Mouse (Mus musculus): ENCODE data around the gene Ptgr2.
A peak's percentile ranks its signal among the peaks of the same experiment; 100 is the strongest.
"Not testable (repeated sequence)": the region's sequence is repeated elsewhere in the genome, so short reads cannot be mapped to it uniquely, and the experiment has no call there.

Gene Ptgr2

GRCm38 (mm10) chr12:84284885-84285592, at the start of gene Ptgr2:
Gene Ptgr2, plus strand, starts transcription at chr12:84285232.
- DNase-seq, result peak; percentile 92

DNA sequence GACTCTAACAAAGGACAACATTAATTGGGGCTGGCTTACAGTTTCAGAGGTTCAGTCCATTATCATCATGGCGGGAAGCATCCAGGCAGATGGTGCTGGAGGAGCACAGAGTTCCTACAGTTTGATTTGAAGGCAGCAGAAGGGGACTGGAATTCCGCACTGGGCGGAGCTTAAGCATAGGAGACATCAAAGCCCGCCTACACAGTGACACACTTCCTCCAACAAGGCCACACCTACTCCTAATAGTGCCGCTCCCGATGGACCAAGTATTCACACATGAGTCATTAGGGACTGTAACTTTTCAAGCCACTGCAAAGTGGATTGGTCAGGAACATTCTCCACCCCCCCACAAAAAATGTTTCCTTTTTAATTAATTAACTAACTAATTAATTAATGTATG, 49.5 kb upstream of the Ptgr2 start:
- DNase-seq, result no peak

DNA sequence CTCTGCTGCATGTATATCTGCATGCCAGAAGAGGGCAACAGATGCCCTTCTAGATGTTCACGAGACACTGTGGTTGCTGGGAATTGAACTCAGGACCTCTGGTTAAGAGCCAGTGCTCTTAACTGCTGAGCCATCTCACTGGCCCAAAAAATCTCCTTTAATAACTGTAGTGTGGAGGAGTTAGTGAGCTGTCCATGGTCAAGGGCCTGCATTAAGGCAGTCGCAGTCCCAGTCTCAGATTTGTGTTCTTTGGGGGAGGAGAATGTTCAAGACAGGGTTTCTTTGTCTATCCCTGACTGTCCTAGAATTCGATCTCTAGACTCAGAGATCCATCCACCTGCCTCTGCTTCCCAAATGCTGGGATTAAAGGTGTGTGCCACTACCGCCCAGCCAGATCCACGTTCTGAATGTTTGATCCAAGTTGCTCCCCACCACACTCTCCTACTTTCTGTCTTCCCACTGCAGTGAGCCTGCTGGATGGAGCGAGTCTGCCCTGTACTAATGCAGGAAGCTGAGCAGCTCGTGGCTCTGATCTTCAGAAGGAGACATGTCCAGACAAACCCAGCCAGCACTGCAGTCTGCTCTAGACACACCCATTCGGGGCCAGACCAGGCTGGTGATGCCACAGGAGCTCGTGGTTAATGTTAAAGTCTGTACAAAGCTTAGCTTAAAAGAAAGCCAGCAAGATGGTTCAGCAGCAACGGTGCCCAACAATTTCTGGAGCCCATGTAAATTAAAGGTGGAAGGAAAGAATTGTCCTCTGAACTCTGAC, 48.9 kb upstream of the Ptgr2 start:
- DNase-seq, result no peak

GRCm38 (mm10) chr12:84237036-84237435, 48.0 kb upstream of the Ptgr2 start:
- not testable (repeated sequence) for DNase-seq

DNA sequence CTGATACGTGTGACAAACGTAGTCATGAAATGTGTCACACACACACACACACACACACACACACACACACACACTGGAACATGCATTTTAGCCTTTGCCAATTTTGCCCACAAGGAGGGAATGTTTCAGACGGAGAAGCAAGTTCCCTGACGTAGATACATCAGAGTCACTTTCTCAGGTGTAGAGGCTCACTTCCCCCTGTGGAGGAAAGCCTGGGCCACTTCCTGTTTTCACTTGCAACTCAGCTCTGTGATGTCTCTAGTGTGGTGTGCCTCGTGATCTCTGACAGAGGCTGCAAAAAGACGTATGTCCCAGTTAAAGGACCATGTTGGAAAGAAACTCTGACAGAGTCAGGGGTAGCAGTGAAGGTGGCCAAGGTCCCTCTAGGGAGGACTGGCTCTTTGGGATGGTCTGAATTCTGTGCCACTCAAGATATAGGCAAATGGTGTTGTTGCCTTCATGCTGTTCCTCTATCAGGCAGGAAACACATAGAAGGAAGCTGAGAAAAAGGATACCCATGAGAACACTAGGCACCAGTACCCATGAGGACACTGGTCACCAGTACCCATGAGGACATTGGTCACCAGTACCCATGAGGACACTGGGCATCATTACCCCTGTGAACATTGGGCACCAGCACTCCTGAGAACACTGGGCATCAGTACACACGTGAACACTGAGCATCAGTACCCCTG, 41.8 kb upstream of the Ptgr2 start:
- no peak for DNase-seq

DNA sequence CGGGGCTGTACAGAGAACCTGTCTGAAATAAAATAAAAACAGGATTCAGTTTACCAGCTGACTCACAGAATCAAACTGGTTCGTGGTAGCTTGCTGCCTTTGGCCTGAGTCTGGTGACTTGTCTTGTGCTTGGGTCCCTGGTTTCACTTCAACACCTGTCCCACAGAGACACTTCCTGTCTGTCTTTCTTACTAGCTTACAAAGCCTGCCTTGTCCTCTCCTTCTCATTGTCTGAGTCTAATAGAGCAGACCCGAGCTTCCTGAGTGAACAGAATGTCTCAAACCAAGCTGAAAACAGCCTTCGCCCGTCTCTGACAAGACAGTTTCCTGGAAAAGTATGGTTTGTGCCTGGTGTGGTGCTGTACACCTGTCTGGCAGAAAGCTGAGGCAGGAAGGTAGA, 39.3 kb upstream of the Ptgr2 start:
- no peak for DNase-seq

DNA sequence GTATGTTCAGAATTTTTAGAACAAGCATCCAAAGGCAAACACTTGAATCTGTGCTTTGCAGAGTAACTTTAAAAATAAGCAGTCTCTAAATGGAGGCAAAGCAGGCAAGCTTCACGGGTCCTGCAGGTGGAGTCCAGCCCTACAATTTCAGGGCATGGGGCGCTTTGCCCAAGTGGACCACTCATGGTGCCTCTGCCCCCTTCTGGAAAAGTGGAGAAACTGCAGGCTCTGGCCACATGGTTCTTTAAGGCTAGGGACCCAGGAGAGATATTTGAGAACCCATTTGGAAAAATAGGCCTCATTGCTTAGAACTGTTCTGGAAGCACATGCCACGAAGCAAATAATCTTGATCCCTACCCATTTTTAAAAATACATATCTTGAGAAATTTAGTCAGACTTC, 35.8 kb upstream of the Ptgr2 start:
- peak; percentile 69 for DNase-seq

DNA sequence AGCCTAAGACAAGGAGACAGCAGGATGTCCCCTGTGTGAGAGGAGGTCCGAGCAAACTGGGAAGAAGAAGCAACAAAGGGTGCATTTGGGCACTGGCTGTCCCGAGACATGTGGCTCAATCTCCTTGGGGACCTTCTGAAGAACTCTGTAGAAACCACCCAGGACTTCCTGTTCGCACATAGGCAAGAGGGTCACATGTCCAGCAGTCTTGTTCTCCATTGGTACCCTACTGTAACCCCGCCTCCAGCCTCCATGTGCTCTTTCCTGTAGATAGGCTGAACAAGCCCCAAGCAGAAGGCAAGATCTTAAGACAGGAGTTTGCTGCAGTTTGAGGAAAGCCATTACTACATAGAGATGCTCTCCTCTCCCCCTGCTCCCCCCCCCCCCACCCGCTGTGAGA, 32.2 kb upstream of the Ptgr2 start:
- DNase-seq, result no peak

DNA sequence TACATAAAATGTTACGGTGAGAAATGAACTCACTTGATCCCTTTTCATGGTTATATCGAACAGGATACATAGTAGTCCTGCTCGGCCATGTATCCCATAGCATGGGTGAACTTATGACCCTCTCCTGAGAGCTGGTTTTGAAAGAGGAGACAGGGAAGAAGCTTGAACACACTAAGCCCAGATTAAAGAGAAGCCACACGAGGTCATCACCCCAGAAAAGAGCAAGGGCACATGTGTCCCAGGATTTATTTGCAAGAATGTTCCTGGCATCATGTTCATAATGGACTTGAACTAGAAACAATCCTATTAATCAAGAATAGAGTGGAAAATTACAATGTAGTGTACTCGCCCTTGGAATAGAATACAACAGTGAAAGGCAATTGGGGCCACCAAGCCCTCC, 30.1 kb upstream of the Ptgr2 start:
- DNase-seq, result no peak

GRCm38 (mm10) chr12:84260363-84260762, 24.7 kb upstream of the Ptgr2 start:
- DNase-seq, result no peak

GRCm38 (mm10) chr12:84267264-84267663, 17.8 kb upstream of the Ptgr2 start:
- DNase-seq, result no peak

- peak; percentile 32 for DNase-seq
Observed at GRCm38 (mm10) chr12:84273366-84273765, 11.7 kb upstream of the Ptgr2 start.

DNA sequence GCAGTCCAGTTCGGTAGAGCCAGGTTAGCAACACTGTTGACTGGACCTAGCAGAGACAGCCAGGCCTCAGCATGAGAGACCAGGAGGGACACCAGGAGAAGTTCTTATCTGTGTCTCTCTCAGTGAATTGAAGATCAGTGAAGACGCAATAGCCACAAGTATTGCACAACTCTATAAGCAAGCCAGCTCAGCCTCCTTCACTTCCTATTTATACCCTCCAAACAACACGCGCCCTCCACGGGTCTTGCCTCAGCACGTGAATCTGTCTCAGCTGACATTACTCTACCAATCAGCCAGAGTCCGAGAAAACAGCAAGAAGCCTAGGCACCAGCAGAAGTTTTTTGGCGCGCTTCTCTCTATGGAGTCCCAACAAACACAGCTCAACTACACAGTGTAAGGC, 9.7 kb upstream of the Ptgr2 start:
- DNase-seq, result no peak

- DNase-seq, result no peak
Observed at GRCm38 (mm10) chr12:84276288-84276687, 8.7 kb upstream of the Ptgr2 start.

DNA sequence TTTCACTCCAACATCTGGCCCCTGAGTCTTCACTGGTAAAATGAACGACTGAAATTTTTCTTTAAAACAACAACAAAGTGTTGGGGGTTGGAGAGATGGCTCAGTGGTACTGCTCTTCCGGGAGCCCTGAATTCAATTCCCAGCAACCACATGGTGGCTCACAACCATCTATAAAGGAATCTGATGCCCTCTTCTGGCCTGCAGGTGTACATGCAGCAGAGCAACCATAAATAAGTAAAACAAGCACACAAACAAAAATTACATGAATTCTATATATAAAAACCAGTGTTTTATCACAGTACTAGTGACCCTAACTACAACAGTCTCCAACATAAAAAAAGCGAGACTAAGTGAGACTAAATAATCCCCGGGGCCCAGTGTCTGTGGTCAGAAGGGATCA, 8.2 kb upstream of the Ptgr2 start:
- DNase-seq, result no peak

- DNase-seq, result no peak
Observed at GRCm38 (mm10) chr12:84277832-84278231, 7.2 kb upstream of the Ptgr2 start.

GRCm38 (mm10) chr12:84278901-84279300, 6.1 kb upstream of the Ptgr2 start:
- DNase-seq, result peak; percentile 13

- DNase-seq, result no peak
Observed at GRCm38 (mm10) chr12:84284391-84284790, 641 bp upstream of the Ptgr2 start.

DNA sequence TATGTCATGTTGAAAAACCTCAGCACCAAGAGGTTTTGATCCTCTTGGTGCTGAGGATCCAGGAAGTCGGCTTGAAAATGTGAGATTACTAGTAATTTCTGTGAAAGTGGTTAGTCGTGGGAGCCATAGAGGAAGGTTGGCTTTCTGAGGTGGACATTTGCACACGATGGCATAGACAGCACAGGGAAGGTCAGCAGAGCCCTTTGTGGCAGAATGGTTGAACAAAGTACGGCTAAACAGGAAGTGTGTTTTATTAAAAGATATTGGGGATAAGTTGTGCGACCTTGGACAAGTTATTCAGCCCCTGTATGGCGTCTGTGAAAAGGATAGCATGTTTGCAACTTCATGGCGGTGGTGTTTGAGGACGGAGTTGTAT, 549 bp downstream of the Ptgr2 start:
- no peak for DNase-seq

DNA sequence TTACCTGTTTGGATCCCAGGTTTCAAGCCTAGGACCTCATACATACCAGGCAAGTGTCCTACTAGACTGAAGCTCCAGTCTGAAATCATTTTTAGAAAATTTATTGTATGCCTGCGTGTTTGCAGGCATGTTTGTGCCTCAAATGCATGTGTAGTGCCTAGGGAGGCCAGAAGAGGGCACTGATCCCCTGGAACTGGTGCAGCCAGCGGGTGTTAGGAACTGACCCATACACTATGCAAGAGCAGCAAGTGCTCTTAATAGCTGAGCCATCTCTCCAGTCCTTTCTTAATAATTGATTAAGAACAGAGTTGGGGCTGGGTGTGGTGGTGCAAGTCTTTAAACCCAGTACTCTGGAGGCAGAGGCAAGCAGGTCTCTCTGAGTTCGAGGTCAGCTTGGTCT, 3.4 kb downstream of the Ptgr2 start:
- DNase-seq, result peak; percentile 74

- DNase-seq, result no peak
Observed at GRCm38 (mm10) chr12:84297851-84298250, 12.8 kb downstream of the Ptgr2 start.

GRCm38 (mm10) chr12:84299265-84299664, 14.2 kb downstream of the Ptgr2 start:
- no peak for DNase-seq

GRCm38 (mm10) chr12:84304101-84304500, 19.1 kb downstream of the Ptgr2 start:
- DNase-seq, result no peak

DNA sequence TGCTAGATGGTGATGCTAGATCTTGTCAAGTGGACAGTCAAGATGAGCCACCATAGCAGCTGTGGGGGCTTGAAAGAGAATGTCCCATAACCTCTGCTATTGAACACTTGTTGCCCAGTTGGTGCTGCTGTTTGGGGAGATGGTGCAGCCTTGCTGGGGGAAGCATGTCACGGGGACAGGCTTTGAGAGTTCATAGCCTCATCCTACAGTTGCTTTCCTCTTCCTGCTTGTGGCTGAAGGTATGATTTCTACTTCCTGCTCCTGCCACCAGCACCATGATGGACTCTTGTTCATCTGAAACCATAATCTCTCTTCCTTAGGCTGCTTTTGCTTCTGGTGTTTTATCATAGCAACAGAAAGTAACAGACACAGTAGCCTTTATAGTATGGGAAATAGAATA, 19.5 kb downstream of the Ptgr2 start:
- no peak for DNase-seq

Measured in kidney, adult 18-20 months (tissue).